Mouse (Mus musculus) E14TG2a.4 (cell line): ENCODE data around the gene Mrap.

Experiments
- H3K27me3 ChIP-seq: 2 replicates; pipeline ENCODE4 v1.6.1; 2014; ENCODE audit warnings: low read length, control low read depth; ENCODE audit not compliant: insufficient read depth
- H3K36me3 ChIP-seq: 2 replicates; pipeline ENCODE4 v1.6.1; 2014; ENCODE audit warnings: low read length, control low read depth; ENCODE audit not compliant: insufficient read depth
- H3K4me1 ChIP-seq: replicated peaks from 2 replicates; pipeline ENCODE4 v1.6.1; 2014; ENCODE audit warnings: low read depth, low read length, control low read depth
- H3K4me3 ChIP-seq: replicated peaks from 2 replicates; pipeline ENCODE4 v1.5.1; 2014; ENCODE audit warnings: mild to moderate bottlenecking, low read length
- H3K9me3 ChIP-seq: 2 replicates; pipeline ENCODE4 v1.6.1; 2014; ENCODE audit warnings: low read length, control low read depth
- CTCF ChIP-seq: conservative IDR thresholded peaks from 2 replicates; pipeline ENCODE4 v1.5.1; 2014; ENCODE audit warnings: low read length
- NANOG ChIP-seq: IDR thresholded peaks from 2 replicates; pipeline ENCODE4 v1.6.1; 2014; ENCODE audit warnings: borderline replicate concordance, low read length, mixed read lengths
- POU5F1 ChIP-seq: IDR thresholded peaks from 2 replicates; pipeline ENCODE4 v1.6.1; 2014; ENCODE audit warnings: low read length, borderline replicate concordance

Mrap gene

DNA sequence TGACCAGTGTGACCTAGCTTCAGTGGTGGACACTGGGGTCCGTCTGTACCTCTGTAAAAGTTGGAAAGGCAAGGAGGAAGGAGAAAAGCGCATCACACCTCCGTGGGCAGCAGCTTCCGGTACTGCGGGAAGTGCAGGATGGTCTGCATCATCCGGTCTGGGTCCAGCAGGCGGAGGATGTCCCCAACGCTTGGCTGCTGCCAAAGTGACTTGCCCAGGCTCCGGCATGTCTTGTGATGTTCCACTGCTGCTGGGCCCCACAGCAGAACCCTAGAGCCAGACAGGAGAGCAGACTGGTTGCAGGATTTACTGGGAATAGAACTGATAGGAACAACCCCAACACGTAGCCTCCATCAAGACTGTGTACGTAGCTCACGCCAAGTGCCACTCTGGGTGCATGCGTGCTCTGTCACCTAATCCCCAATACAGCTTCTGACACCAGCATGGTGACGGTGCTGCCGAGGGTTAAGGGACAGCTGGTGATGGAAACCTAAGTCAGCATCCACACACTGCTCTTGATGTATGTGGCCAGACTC, 29.0 kb downstream of the Mrap start:
- TF ChIP-seq POU5F1 (no peak), CTCF (no peak), NANOG (no peak)
- H3K36me3 ChIP-seq: peaks cover 96% of the 10 kb centered on the region
- no peaks in the 10 kb centered on the region for H3K27me3 ChIP-seq
- no peak overlapping the region for H3K4me3 ChIP-seq
- H3K9me3 ChIP-seq: no peaks in the 10 kb centered on the region
- 0 out of 2 replicates have a peak, but pooled peaks cover 4% of the 10 kb centered on the region for H3K4me1 ChIP-seq

DNA sequence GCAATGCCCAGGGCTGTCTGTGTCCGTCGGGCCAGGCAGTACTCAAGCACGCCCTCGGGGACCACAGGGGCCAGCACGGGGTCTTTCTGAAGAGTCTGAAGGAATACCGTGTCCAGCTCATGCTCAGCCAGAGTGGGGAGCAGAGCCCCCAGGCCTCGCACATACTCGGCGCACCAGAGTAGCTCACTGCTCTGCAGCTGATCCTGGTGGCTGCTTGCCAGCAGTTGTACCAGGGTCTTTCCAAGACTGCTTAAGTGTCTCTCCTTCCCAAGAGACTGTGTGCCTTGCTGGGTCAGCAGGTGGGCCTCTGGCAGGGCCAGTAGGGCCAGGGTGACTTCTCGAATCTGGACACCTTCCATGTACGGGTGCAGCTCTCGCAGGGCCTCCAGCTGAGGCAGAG, 36.2 kb downstream of the Mrap start:
- Histone ChIP-seq H3K36me3 (peaks cover 99% of the 10 kb centered on the region), H3K4me1 (peaks cover 19% of the 10 kb centered on the region), H3K9me3 (no peaks in the 10 kb centered on the region), H3K4me3 (no peak overlapping the region), H3K27me3 (no peaks in the 10 kb centered on the region)
- no peak for TF ChIP-seq NANOG
- TF ChIP-seq CTCF: no peak
- no peak for TF ChIP-seq POU5F1

DNA sequence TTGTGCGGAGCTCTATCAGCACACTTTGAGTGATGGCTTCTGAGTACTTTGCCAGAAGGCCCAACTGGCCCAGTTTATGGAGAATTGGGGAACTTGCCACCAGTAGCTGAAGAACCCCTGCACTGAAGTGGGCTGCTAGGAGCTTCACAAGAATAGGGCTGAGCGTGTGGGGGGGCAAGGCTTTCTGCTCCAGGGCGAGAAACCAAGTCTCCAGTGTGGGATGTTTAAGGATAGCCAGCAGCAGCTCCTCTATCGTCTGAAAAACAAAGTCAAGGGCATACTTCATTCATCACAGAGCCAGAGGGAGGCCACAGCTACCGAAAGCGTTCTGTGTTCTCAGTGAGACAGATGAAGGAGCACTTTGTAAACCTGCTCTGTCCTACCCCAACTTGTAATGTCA, 36.6 kb downstream of the Mrap start:
- H3K9me3 ChIP-seq: no peaks in the 10 kb centered on the region
- peaks cover 19% of the 10 kb centered on the region for H3K4me1 ChIP-seq
- H3K27me3 ChIP-seq: no peaks in the 10 kb centered on the region
- no peak overlapping the region for H3K4me3 ChIP-seq
- no peak for TF ChIP-seq POU5F1
- TF ChIP-seq CTCF: no peak
- H3K36me3 ChIP-seq: peaks cover 99% of the 10 kb centered on the region

DNA sequence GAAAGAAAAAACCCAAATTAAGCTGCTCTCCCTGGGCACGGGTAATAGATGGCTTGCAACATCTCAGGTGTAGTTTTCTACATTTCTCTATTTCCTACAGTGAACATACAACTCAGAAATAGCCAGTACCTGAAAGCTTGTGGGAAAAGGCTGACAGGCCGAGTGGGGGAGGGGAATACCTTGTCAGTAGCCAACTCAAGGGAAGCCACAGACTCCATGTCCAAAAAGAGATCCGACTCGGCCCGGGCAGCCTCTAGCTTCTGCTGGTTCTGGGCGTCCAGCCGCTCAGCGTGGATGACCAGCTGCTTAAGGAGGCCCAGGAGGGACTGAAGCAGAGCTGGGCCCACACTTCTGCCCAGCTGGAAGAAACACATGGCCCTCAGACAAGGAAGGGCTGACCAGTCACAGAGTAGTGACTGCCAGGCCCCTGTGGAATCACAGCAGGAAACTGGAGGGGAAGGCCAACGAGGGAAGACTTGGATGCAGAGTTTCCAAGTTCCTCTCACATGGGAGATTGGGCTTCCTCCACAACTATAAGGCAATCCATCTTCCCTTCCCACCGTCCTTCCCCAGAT, 38.0 kb downstream of the Mrap start:
- no peaks in the 10 kb centered on the region for H3K27me3 ChIP-seq
- H3K9me3 ChIP-seq: no peaks in the 10 kb centered on the region
- peaks cover 100% of the 10 kb centered on the region for H3K36me3 ChIP-seq
- H3K4me3 ChIP-seq: no peak overlapping the region
- H3K4me1 ChIP-seq: peaks cover 19% of the 10 kb centered on the region
- no peak for TF ChIP-seq CTCF

DNA sequence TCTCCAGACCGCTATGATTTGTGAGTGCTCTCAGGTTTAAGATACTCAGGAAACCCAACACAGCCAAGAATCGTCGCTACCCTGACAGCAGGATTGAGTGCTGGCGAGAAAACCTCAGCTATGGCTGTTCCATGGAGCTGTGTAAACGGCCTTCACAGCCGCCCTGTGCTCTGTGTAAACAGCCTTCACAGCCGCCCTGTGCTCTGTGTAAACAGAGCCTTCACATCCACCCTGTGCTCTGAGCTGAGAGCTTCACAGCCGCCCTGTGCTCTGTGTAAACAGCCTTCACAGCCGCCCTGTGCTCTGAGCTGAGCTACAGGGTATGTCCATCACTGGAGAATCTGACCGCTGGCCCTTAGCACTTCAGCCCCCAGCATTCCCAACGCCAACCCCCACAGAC, 41.8 kb downstream of the Mrap start:
- Histone ChIP-seq H3K4me3 (no peak overlapping the region), H3K4me1 (peaks cover 19% of the 10 kb centered on the region), H3K36me3 (peaks cover 98% of the 10 kb centered on the region), H3K27me3 (no peaks in the 10 kb centered on the region), H3K9me3 (no peaks in the 10 kb centered on the region)
- TF ChIP-seq NANOG (no peak), POU5F1 (no peak), CTCF (no peak)

DNA sequence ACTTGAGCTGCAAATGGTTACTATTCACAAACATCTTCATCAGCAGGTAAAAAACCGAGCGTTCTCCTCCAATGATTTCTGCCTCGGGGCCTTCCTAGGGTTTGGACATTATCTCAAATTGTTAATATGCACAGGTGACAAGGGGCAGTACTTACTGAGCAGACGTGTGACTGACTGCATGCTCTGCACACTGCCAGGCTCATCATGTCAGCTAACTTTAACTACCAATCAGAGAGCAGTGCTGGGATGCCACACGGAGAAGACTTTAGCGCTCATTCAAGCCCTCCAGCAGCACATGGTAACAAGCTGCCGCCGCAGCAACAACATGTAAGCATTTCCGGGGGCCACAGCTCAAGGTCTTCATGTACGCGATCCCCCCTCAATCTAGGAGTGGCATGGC, 45.3 kb downstream of the Mrap start:
- Histone ChIP-seq H3K27me3 (no peaks in the 10 kb centered on the region), H3K4me1 (no peaks in the 10 kb centered on the region), H3K9me3 (no peaks in the 10 kb centered on the region), H3K4me3 (no peak overlapping the region), H3K36me3 (peaks cover 98% of the 10 kb centered on the region)
- TF ChIP-seq POU5F1 (no peak), CTCF (no peak), NANOG (no peak)

DNA sequence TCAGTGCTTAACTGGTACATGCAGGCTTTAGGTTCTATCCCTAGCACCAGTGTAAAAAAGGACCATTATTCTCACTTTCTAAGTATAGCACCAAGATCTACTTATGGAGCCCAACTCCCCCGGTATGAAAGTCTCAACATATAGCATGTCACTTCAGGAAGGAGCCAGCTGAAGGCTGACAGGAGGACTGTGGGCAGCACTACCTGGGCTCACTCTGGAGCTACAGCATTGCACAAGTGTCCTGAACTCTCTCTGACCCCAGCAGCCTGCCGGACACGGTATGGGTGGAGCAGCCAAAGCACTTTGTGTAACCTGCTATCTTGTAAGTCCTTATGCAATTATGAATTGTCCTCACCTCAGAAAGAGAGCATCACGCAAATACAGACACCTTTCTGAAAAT, 47.2 kb downstream of the Mrap start:
- Histone ChIP-seq H3K4me3 (no peak overlapping the region), H3K36me3 (peaks cover 98% of the 10 kb centered on the region), H3K9me3 (no peaks in the 10 kb centered on the region), H3K4me1 (no peaks in the 10 kb centered on the region), H3K27me3 (no peaks in the 10 kb centered on the region)
- no peak for TF ChIP-seq POU5F1
- TF ChIP-seq NANOG: no peak
- TF ChIP-seq CTCF: no peak

DNA sequence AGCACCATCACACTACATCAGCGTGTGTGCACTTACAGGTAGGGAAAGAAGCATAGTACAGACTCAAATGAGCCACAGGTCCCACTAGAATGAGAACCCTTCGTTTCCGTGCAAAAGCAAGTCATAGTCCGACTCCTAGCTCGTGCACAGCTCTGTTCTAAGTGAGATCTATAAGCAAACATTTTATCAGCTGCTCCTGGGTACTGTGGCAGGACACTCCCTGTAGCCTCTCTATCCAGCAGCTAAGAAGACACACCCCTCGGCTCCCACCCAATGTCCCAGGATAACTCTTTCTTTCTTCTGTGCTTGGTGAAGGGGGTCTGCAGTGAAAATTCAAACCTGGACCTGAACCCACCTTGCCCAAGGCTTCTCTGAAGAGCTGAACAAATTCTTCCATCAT, 50.6 kb downstream of the Mrap start:
- Histone ChIP-seq H3K9me3 (no peaks in the 10 kb centered on the region), H3K4me1 (peaks cover 8% of the 10 kb centered on the region), H3K27me3 (no peaks in the 10 kb centered on the region), H3K4me3 (no peak overlapping the region), H3K36me3 (peaks cover 99% of the 10 kb centered on the region)
- TF ChIP-seq NANOG (no peak), POU5F1 (no peak), CTCF (no peak)

DNA sequence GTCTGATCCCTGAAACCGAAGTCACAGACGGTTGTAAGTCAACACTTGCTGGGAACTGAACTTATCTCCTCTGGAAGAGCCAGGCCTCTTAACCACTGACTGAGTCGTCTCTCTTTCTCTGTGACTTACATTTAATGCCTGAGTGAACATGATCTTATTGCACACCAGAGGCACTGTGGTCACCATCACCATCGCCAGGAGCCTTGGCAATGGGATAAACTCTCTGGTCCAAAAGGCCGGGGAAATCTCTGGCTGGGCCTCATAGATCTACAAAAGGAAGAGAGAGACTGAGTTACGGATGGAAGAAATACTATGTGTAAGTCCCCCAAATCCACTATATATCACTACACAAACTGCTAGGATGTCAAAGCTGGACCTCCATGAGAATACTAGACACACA, 52.9 kb downstream of the Mrap start:
- Histone ChIP-seq H3K36me3 (peaks cover 99% of the 10 kb centered on the region), H3K9me3 (no peaks in the 10 kb centered on the region), H3K4me1 (peaks cover 8% of the 10 kb centered on the region), H3K27me3 (no peaks in the 10 kb centered on the region), H3K4me3 (no peak overlapping the region)
- TF ChIP-seq POU5F1 (no peak), NANOG (no peak), CTCF (no peak)
